Mouse (Mus musculus) kidney, adult 2 months (tissue): ENCODE measurements at regions not wholly inside any gene's neighbourhood (a gene's known extent, or its start where the extent isn't known, plus 50 kb on each side); places are given as distances from the start of the nearest gene placed in this dataset.

Experiments used
- CTCF ChIP-seq: fragments of 200-500 bp; conservative IDR thresholded peaks from 2 replicates; pipeline ENCODE4 v1.5.1; 2011; ENCODE audit warnings: low read depth, mild to moderate bottlenecking, control low read depth, low read length, moderate library complexity, mixed read lengths; ENCODE audit not compliant: insufficient read depth, insufficient read length
- POLR2A ChIP-seq: fragments of 200-500 bp; IDR thresholded peaks from one replicate; pipeline ENCODE4 v1.6.1; 2011; ENCODE audit warnings: low read depth, low read length, control low read depth

- TF ChIP-seq POLR2A (no peak), CTCF (no peak)
Observed at GRCm38 (mm10) chr7:125214036-125214435, 230.4 kb upstream of the Kdm8 start.
